Mouse (Mus musculus) CH12.LX (cell line): ENCODE results near the gene Ghdc.

ENCODE experiments used
- CHD2 ChIP-seq: IDR thresholded peaks from 2 replicates; pipeline ENCODE4 v1.6.1; 2011; ENCODE audit warnings: low read length, improper control_type of control experiment
- CTCF ChIP-seq, 2 experiments: IDR thresholded peaks in 1 of 2; conservative IDR thresholded peaks in 1 of 2; 2 replicates each; pipeline ENCODE4 v1.5.1; 2011 to 2012; ENCODE audit warnings: low read depth in 2 of 2, low read length in 2 of 2, improper control_type of control experiment in 1 of 2, inconsistent platforms in 1 of 2, mild to moderate bottlenecking in 1 of 2, moderate library complexity in 1 of 2
- HCFC1 ChIP-seq: IDR thresholded peaks from 2 replicates; pipeline ENCODE4 v1.6.1; 2012; ENCODE audit warnings: low read depth, mild to moderate bottlenecking, inconsistent platforms, low read length, improper control_type of control experiment
- MAX ChIP-seq: IDR thresholded peaks from 2 replicates; pipeline ENCODE4 v1.6.1; 2011; ENCODE audit warnings: low read length, improper control_type of control experiment
- MAZ ChIP-seq: IDR thresholded peaks from 2 replicates; pipeline ENCODE4 v1.6.1; 2012; ENCODE audit warnings: low read depth, mild to moderate bottlenecking, inconsistent platforms, low read length, improper control_type of control experiment, moderate library complexity
- NELFE ChIP-seq: IDR thresholded peaks from 2 replicates; pipeline ENCODE4 v1.6.1; 2011; ENCODE audit warnings: low read depth, low read length, improper control_type of control experiment
- POLR2A ChIP-seq: IDR thresholded peaks from 2 replicates; pipeline ENCODE4 v1.6.1; 2011; ENCODE audit warnings: low read depth, mild to moderate bottlenecking, improper control_type of control experiment, low read length
- SIN3A ChIP-seq: IDR thresholded peaks from 2 replicates; pipeline ENCODE4 v1.6.1; 2012; ENCODE audit warnings: low read length, improper control_type of control experiment, inconsistent platforms
- TCF12 ChIP-seq: IDR thresholded peaks from 2 replicates; pipeline ENCODE4 v1.6.1; 2014; ENCODE audit warnings: low read depth, mild to moderate bottlenecking, inconsistent platforms, low read length, improper control_type of control experiment

- no peak for TF ChIP-seq TCF12
- no peak for TF ChIP-seq POLR2A
- no peak for TF ChIP-seq HCFC1
- TF ChIP-seq CTCF (conservative IDR thresholded peaks at IDR 0.05 in 1 of 2, IDR thresholded peaks at IDR 0.05 in 1 of 2; ENCODE audit: low read depth in 2 of 2, low read length in 2 of 2) = no peak
- no peak for TF ChIP-seq NELFE
- no peak for TF ChIP-seq SIN3A
- no peak for TF ChIP-seq MAX
- no peak for TF ChIP-seq MAZ
- TF ChIP-seq CHD2 = no peak
These were observed 43.6 kb downstream of the Ghdc start for GRCm38 (mm10) chr11:100727201-100727600.
